Mouse (Mus musculus) CH12.LX (cell line): ENCODE data around the gene Nos1ap. TPM values are rescaled to one million over a fixed set of nuclear protein-coding genes. Genes with fewer than 3 reads are reported as not detected.

Source experiments
- DNase-seq: peaks from one replicate; pipeline ENCODE4 v3.0.0-alpha.2; 2013; ENCODE audit errors: extremely low read depth
- H3K27ac ChIP-seq: 2 replicates; pipeline ENCODE4 v1.5.1; 2012; ENCODE audit warnings: low read depth, mild to moderate bottlenecking, control low read depth, moderate library complexity; ENCODE audit not compliant: insufficient read depth
- H3K27me3 ChIP-seq: replicated peaks from 2 replicates; pipeline ENCODE3; 2012; ENCODE audit warnings: inconsistent platforms
- H3K36me3 ChIP-seq, 2 experiments: replicated peaks in 1 of 2; 2 replicates each; pipeline versions ENCODE3 to v1.6.1; 2012; ENCODE audit warnings: inconsistent platforms in 1 of 2, low read length in 1 of 2, mild to moderate bottlenecking in 1 of 2, mixed read lengths in 1 of 2, moderate library complexity in 1 of 2; ENCODE audit not compliant: control insufficient read depth in 1 of 2, insufficient read depth in 1 of 2
- H3K4me1 ChIP-seq, 2 experiments: 2 replicates each; pipeline ENCODE4 v1.6.1; 2012; ENCODE audit warnings: inconsistent platforms in 1 of 2, moderate library complexity in 1 of 2; ENCODE audit not compliant: insufficient read depth in 2 of 2, control insufficient read depth in 1 of 2
- H3K4me2 ChIP-seq: 2 replicates; pipeline ENCODE4 v1.6.1; 2012; ENCODE audit warnings: low read depth, mild to moderate bottlenecking, control low read depth; ENCODE audit not compliant: poor library complexity, insufficient read depth, severe bottlenecking
- H3K4me3 ChIP-seq, 3 experiments: fragments of 150-350 bp in 1 of 3; sonication (generic) in 1 of 3; replicated peaks in 1 of 3; 2 replicates each; pipeline versions ENCODE3 to v1.5.1; 2011 to 2012; ENCODE audit warnings: low read depth in 2 of 3, low read length in 2 of 3, mild to moderate bottlenecking in 2 of 3, moderate library complexity in 2 of 3, control low read depth in 1 of 3, improper control_type of control experiment in 1 of 3, inconsistent platforms in 1 of 3, mixed read lengths in 1 of 3; ENCODE audit not compliant: poor library complexity in 1 of 3
- H3K79me2 ChIP-seq: replicated peaks from 2 replicates; pipeline ENCODE4 v1.6.1; 2012; ENCODE audit warnings: mild to moderate bottlenecking, moderate library complexity; ENCODE audit not compliant: control insufficient read depth, poor library complexity, insufficient read depth, severe bottlenecking; ENCODE audit errors: extremely low read depth
- H3K9ac ChIP-seq: 2 replicates; pipeline ENCODE4 v1.6.1; 2012; ENCODE audit warnings: low read depth, mild to moderate bottlenecking, control low read depth, moderate library complexity; ENCODE audit not compliant: insufficient read depth
- H3K9me3 ChIP-seq: replicated peaks from 2 replicates; pipeline ENCODE3; 2012; ENCODE audit warnings: low read length, inconsistent platforms, mixed read lengths
- BHLHE40 ChIP-seq: IDR thresholded peaks from 2 replicates; pipeline ENCODE4 v1.6.1; 2011; ENCODE audit warnings: mild to moderate bottlenecking, low read depth, low read length, improper control_type of control experiment
- CHD1 ChIP-seq: IDR thresholded peaks from 2 replicates; pipeline ENCODE4 v1.6.1; 2012; ENCODE audit warnings: low read depth, low read length, improper control_type of control experiment, inconsistent platforms
- E2F4 ChIP-seq: IDR thresholded peaks from 2 replicates; pipeline ENCODE4 v1.6.1; 2011; ENCODE audit warnings: low read depth, low read length, improper control_type of control experiment; ENCODE audit not compliant: insufficient replicate concordance
- ELF1 ChIP-seq: IDR thresholded peaks from 2 replicates; pipeline ENCODE4 v1.6.1; 2014; ENCODE audit warnings: low read depth, mild to moderate bottlenecking, inconsistent platforms, low read length, improper control_type of control experiment
- EP300 ChIP-seq: IDR thresholded peaks from 2 replicates; pipeline ENCODE4 v1.6.1; 2011; ENCODE audit warnings: low read length, improper control_type of control experiment
- ETS1 ChIP-seq: conservative IDR thresholded peaks from 2 replicates; pipeline ENCODE4 v1.6.1; 2012; ENCODE audit warnings: low read depth, mild to moderate bottlenecking, inconsistent platforms, low read length, improper control_type of control experiment, moderate library complexity
- HCFC1 ChIP-seq: IDR thresholded peaks from 2 replicates; pipeline ENCODE4 v1.6.1; 2012; ENCODE audit warnings: low read depth, mild to moderate bottlenecking, inconsistent platforms, low read length, improper control_type of control experiment
- IRF4 ChIP-seq: IDR thresholded peaks from 2 replicates; pipeline ENCODE4 v1.6.1; 2014; ENCODE audit warnings: low read depth, mild to moderate bottlenecking, inconsistent platforms, low read length, improper control_type of control experiment
- JUN ChIP-seq: IDR thresholded peaks from 2 replicates; pipeline ENCODE4 v1.6.1; 2011; ENCODE audit warnings: low read depth, mild to moderate bottlenecking, low read length, improper control_type of control experiment, moderate library complexity; ENCODE audit not compliant: insufficient read depth
- JUND ChIP-seq: conservative IDR thresholded peaks from 2 replicates; pipeline ENCODE4 v1.6.1; 2011; ENCODE audit warnings: low read depth, low read length, improper control_type of control experiment
- KAT2A ChIP-seq: IDR thresholded peaks from 2 replicates; pipeline ENCODE4 v1.6.1; 2012; ENCODE audit warnings: low read length, improper control_type of control experiment, inconsistent platforms; ENCODE audit not compliant: insufficient replicate concordance
- MAFK ChIP-seq: IDR thresholded peaks from 2 replicates; pipeline ENCODE4 v1.6.1; 2011; ENCODE audit warnings: low read length, improper control_type of control experiment; ENCODE audit not compliant: insufficient replicate concordance
- MAX ChIP-seq: IDR thresholded peaks from 2 replicates; pipeline ENCODE4 v1.6.1; 2011; ENCODE audit warnings: low read length, improper control_type of control experiment
- MAZ ChIP-seq: IDR thresholded peaks from 2 replicates; pipeline ENCODE4 v1.6.1; 2012; ENCODE audit warnings: low read depth, mild to moderate bottlenecking, inconsistent platforms, low read length, improper control_type of control experiment, moderate library complexity
- MXI1 ChIP-seq: IDR thresholded peaks from 2 replicates; pipeline ENCODE4 v1.6.1; 2011; ENCODE audit warnings: mild to moderate bottlenecking, low read depth, low read length, improper control_type of control experiment
- MYC ChIP-seq: IDR thresholded peaks from 2 replicates; pipeline ENCODE4 v1.6.1; 2011; ENCODE audit warnings: low read depth, mild to moderate bottlenecking, improper control_type of control experiment, low read length
- NELFE ChIP-seq: IDR thresholded peaks from 2 replicates; pipeline ENCODE4 v1.6.1; 2011; ENCODE audit warnings: low read depth, low read length, improper control_type of control experiment
- POLR2A ChIP-seq: IDR thresholded peaks from 2 replicates; pipeline ENCODE4 v1.6.1; 2011; ENCODE audit warnings: low read depth, mild to moderate bottlenecking, improper control_type of control experiment, low read length
- POLR2AphosphoS2 ChIP-seq: IDR thresholded peaks from 2 replicates; pipeline ENCODE4 v1.6.1; 2011; ENCODE audit warnings: low read depth, low read length, improper control_type of control experiment
- RAD21 ChIP-seq: IDR thresholded peaks from 2 replicates; pipeline ENCODE4 v1.6.1; 2011; ENCODE audit warnings: low read depth, mild to moderate bottlenecking, low read length, improper control_type of control experiment, moderate library complexity
- RCOR1 ChIP-seq: conservative IDR thresholded peaks from 2 replicates; pipeline ENCODE4 v1.6.1; 2012; ENCODE audit warnings: low read depth, mild to moderate bottlenecking, inconsistent platforms, low read length, improper control_type of control experiment
- SMC3 ChIP-seq: IDR thresholded peaks from 2 replicates; pipeline ENCODE4 v1.6.1; 2011; ENCODE audit warnings: low read depth, low read length, improper control_type of control experiment
- USF1 ChIP-seq: IDR thresholded peaks from 2 replicates; pipeline ENCODE4 v1.6.1; 2014; ENCODE audit warnings: low read depth, mild to moderate bottlenecking, inconsistent platforms, low read length, improper control_type of control experiment
- USF2 ChIP-seq: conservative IDR thresholded peaks from 2 replicates; pipeline ENCODE4 v1.6.1; 2011; ENCODE audit warnings: low read depth, low read length, improper control_type of control experiment
- ZC3H11A ChIP-seq: IDR thresholded peaks from 2 replicates; pipeline ENCODE4 v1.6.1; 2012; ENCODE audit warnings: low read depth, mild to moderate bottlenecking, inconsistent platforms, low read length, improper control_type of control experiment
- ZKSCAN1 ChIP-seq: IDR thresholded peaks from 2 replicates; pipeline ENCODE4 v1.6.1; 2012; ENCODE audit warnings: low read depth, inconsistent platforms, low read length, improper control_type of control experiment, borderline replicate concordance
- ZMIZ1 ChIP-seq: IDR thresholded peaks from 2 replicates; pipeline ENCODE4 v1.6.1; 2012; ENCODE audit warnings: low read depth, mild to moderate bottlenecking, inconsistent platforms, low read length, improper control_type of control experiment
- ZNF384 ChIP-seq: IDR thresholded peaks from 2 replicates; pipeline ENCODE4 v1.6.1; 2012; ENCODE audit warnings: low read depth, low read length, improper control_type of control experiment, inconsistent platforms
- dilution Hi-C: fragments of 300-500 bp; cut with MboI; formaldehyde crosslinking; loops from 2 replicates; pipeline ENCODE4 v1.14.3; 2020; ENCODE audit warnings: low sequenced_read_pairs; ENCODE audit not compliant: extremely low pct_unique_long_range_greater_than_20kb, extremely low pct_ligation_motif_present
- in situ Hi-C: fragments of 300-500 bp; cut with MboI; formaldehyde crosslinking; loops from 3 replicates; pipeline ENCODE4 v1.14.3; 2019; ENCODE audit warnings: low sequenced_read_pairs, low pct_ligation_motif_present, low pct_unique_long_range_greater_than_20kb, mixed read lengths
- polyA plus RNA-seq: library from polyadenylated mRNA; unstranded; fragments of >175 nt; gene quantifications from 2 replicates; pipeline ENCODE4 v1.2.1, GENCODE M21; 2012; ENCODE audit warnings: low read depth; ENCODE audit not compliant: insufficient read length
- total RNA-seq, 2 experiments: library from RNA; depleted of rRNA; stranded (reverse); fragments of 300-350 nt in 1 of 2; fragments of >200 nt in 1 of 2; gene quantifications; 2 replicates each; pipeline ENCODE4 v1.2.3; 2012 to 2014

The Nos1ap gene
- total and polyA plus RNA-seq, 3 experiments = not detected

DNA sequence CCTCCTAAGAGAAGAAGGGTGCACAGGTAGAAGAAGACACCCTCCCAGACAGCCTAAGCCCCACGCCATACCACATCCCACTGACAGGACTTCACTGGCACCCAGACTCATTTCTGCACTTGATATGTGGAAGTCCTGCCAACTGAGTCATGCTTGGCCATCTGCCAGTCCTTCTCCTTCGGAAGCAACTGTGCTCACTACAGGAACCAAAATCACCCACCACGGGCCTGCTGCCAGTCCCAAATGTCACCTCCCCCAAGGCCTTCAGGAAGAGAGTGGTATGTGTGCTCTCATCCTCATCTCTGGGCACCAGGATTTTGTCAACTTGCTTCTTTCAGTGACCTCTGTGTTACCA is 34.7 kb downstream of the Nos1ap start:
- no peaks in the 10 kb centered on the region for H3K4me1 ChIP-seq
- peaks cover 8% of the 10 kb centered on the region for H3K27me3 ChIP-seq
- H3K4me2 ChIP-seq = no peak overlapping the region
- peaks cover 4% of the 10 kb centered on the region for H3K9me3 ChIP-seq
- DNase-seq = no peak
- TF ChIP-seq JUND (no peak), JUN (no peak), ETS1 (no peak), ZMIZ1 (no peak), POLR2AphosphoS2 (no peak), E2F4 (no peak), USF1 (no peak), NELFE (no peak), SMC3 (no peak), MXI1 (no peak), POLR2A (no peak), RCOR1 (no peak), CHD1 (no peak), KAT2A (no peak)
- no peaks in the 10 kb centered on the region for H3K36me3 ChIP-seq
- no peaks in the 10 kb centered on the region for H3K79me2 ChIP-seq
- no peak overlapping the region for H3K27ac ChIP-seq
- in situ Hi-C loops (no loop called here), dilution Hi-C loops (no loop called here)
- H3K9ac ChIP-seq = no peak overlapping the region
- H3K4me3 ChIP-seq = no peak overlapping the region

DNA sequence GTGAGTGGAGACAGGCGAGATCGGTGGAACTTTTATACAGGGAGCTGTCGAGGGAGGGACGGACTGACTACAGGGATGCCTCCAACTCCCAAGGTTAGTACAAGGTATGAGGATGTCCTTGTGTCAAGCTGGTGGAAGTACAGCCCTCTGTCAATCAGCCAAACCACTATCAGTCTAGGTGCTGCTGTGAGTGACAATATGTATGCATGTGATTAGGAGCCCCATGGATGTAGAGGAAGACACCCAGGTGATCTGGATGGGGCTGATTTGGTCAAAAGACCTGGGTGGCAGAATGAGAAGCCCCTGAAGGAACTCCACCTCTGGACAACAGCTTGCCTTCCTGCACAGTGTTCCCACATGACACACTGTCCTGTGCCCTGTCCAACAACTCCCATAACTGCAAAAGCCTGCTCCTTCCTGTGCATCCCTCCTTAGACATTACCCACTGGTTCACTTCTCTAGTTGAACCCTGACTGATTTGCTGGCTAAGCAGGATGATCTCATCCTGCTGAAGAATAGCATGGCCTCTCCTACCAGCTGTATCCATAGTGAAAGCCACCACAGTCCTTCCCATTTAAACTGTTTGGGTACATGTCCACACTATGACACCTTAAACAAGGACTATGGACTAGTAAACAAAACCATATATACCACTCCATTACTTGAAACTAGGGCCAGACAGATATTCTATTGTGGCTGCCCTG is 35.3 kb downstream of the Nos1ap start:
- Histone ChIP-seq H3K9ac (no peak overlapping the region), H3K4me1 (no peaks in the 10 kb centered on the region), H3K79me2 (no peaks in the 10 kb centered on the region), H3K4me2 (no peak overlapping the region), H3K4me3 (no peak overlapping the region), H3K36me3 (no peaks in the 10 kb centered on the region), H3K27me3 (peaks cover 8% of the 10 kb centered on the region), H3K27ac (no peak overlapping the region), H3K9me3 (peaks cover 4% of the 10 kb centered on the region)
- in situ Hi-C loops = no loop called here
- TF ChIP-seq USF2 (no peak), ZNF384 (no peak), ZC3H11A (no peak), MAFK (no peak), POLR2AphosphoS2 (no peak), MAX (no peak), ETS1 (no peak), MAZ (no peak), ZKSCAN1 (no peak), RAD21 (no peak), ZMIZ1 (no peak), BHLHE40 (no peak), HCFC1 (no peak), SMC3 (no peak), ELF1 (no peak), EP300 (no peak), MYC (no peak), NELFE (no peak), KAT2A (no peak), IRF4 (no peak)
- no peak for DNase-seq
- dilution Hi-C loops = no loop called here
